Mouse (Mus musculus) embryo, embryonic 10.5 days (tissue): ENCODE data around the gene Akap11.

Experiments used
- DNase-seq: peaks from one replicate; pipeline ENCODE4 v3.0.0-alpha.2; 2015; ENCODE audit warnings: low spot score

The Akap11 gene

DNA sequence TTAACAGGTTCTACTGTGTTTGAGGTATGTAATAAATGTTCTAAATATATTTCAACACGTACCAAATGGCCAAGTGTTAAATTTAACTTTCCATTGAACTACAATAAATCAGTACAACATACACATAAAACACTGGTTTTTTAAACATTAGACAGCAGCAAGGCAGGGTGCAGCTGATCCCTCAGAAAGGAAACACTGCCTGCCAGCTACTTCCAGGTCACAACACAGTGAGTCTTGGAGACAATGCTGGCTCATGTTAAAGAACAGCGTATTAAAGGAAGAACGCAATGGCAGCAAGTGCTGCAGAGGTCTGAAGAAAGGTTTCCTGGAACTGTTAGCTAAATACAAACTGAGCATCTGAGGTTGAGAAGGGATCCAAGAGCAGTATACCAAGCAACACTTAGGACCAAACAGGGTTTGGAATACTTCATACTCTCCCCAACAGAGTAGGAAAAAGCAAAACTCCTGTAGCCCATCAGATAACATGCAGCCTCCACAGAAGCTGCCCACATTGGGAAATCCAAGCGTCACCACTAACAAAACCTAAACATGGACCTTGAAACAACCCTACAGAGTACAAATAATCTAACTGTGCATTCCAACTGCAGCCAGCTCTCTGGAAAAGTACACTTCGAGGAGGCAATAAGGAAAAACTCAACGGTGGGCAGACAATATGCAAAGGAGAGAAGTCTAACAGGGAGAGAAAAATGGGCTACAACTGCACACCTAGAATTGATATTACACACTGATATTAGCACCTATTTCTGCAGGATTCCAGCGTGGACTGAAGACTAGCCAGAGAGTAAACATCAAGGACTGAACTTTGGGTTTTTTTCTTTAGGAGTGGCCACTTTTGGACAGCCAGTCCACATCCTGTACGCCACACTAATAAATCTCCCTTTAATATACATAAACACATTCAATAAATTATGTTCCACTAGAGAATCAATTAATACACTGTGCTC, 7.9 kb downstream of the Akap11 start:
- no peak for DNase-seq

DNA sequence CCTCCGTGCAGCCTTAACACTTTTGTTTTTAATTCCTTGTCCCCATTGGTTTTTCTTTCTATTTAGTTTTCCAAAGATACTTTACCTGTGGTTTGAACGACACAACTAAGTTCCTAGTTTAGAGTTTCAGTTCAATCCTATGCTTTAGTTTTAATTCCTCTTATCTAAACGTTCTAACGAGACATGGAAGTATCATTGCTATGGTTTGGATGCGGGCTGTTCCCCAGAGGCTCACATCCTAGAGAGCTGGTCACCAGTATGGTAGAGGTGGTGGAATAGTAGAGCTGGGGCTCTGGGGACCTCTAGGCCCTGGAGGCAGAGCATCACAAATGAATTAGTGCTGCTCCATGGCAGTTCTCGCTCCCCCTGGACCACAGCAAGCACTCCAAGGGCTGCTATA, 9.7 kb downstream of the Akap11 start:
- DNase-seq: no peak

DNA sequence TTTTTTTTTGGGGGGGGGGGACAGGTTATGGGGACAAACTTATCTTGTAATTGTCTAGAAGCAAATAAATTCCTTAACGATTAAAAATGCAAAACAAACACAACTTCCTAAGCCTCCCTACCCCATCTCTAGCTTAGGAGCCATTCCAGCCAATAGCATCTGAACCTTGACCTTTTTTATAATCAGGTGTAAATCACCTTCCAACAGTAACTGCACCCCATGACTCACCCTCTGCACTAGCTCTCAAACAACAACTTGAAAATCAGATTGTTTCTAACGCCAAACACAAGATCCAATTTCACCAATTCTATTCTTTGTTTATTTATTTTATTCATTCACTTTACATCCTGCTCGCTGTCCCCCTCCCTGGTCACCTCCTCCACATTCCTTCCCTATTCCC, 10.1 kb downstream of the Akap11 start:
- DNase-seq: no peak

DNA sequence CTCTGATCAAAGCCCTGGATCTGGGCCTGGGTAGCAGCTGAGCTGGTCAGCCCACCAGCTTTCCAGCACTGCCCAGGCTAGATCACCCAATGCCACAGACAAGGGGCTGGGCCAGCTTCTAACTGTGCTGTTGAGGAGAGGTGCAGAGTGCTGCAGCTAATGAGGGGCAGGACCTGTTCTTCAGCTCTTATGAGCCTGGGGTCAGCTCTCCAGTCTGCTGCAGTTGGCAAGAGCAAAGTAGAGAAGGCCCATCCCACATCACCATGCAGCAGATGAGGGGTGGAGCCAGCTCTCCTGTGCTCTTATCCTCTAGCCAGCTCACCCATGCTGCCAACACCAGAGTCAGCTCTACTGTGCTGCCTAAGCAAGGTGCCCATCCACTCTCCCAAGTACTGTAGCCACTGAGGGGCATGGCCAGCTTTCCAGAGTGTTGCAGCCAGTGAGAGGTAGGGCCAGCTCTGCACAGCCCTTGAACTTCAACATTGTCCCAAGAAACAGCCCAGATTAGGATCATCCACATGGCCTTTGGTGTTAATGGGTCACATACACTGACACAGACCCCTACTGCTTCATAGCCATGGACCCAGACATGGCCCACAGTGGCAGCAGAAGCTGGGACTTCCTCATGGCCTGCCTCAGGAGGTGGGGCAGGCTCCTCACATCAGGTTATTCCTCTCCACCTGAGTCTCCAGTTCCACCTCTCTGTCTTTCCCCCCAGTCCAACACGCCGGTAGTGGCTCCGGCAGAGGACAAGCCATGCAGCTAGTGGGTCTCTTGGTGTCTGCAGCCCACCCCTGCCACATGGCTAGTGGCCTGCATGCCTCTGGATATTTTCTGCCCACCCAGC, 10.8 kb downstream of the Akap11 start:
- DNase-seq: no peak

DNA sequence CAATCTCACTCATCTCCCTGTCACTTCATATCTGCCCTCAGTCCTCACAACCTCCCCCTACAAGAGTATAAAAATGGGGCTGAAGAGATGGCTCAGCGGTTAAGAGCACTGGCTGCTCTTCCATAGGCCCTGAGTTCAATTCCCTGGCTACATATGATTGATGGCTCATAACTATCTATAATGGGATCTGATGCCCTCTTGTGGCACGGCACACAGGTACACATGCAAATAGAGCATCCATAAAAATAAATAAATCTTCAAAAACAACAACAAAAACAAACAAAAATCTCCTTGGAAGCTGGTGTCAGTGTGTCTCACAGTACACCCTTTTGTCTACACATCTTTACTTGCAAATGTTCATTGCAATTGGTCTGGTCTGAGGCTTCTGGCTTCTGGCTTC, 11.5 kb downstream of the Akap11 start:
- no peak for DNase-seq

DNA sequence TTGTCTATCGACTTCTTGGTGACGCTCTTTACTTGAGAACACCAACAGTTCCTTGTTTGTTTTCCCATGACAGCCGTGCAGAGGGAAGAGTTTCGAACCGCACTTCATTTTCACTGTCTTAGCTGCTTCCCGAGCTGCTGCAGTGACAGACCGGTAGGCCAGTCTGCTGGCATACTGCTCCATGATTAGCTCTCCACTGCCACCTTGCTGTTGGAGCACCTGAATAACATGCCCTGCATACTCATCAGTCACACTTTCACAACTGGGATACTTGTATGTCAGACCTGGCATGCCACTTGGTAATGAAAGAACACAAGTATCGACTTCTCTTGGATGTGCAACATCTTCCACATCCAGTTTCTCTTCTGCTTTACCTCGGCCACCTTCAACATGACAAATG, 25.9 kb downstream of the Akap11 start:
- no peak for DNase-seq

DNA sequence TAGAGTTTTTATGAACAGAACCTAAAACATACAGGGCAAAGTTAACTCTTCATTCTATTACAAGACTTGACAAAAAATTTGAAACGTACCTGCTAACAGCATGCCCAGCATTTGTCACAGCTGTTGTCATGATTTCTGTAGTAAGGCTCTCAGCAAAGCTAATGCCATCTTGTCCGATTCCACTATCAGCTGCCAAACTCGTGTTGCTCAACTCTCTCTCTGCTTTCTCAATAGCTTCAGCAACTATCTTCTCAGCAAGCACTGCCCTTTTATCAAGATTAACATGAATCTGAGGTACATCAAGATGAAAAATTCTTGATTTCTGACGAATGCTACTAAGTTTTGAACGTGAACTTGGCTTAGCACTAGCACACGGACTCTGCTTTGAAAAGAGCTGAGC, 26.8 kb downstream of the Akap11 start:
- no peak for DNase-seq

DNA sequence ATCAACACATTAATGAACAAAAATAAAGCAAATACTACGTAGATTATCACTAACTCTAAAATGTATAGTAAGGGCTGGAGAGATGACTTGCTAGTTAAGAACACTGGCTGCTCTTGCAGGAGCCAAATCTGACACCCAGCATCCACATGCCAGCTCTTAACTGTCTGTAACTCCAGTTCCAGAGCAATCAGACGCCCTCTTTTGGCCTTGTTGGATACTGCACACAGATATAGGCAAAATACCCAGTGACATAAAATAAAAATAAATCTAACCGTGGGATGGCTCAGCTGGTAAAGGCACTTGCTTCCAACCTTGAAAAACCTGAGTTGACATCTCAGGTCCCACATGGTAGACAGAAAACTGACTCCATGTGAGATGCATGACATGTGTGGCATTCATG, 36.0 kb downstream of the Akap11 start:
- peak; percentile 18 for DNase-seq

DNA sequence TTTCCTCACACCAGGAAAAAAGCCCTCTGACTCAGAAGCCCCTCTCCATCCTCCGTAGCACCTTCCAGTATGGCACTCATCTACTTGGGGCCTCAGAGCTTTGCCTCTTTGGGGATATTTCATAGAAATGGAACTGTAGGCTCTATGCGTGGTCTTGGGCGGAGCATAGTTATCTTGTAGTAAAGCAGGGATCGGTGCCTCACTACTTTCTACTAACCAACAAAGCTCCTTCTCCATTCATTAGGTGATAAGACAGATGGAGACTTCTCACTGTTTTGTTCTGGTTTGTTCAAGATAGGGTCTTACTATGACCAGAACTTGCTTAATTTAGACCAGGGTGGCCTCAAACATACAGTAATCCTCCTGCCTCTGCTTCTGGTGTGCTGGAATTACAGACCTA, 39.9 kb downstream of the Akap11 start:
- DNase-seq: no peak

DNA sequence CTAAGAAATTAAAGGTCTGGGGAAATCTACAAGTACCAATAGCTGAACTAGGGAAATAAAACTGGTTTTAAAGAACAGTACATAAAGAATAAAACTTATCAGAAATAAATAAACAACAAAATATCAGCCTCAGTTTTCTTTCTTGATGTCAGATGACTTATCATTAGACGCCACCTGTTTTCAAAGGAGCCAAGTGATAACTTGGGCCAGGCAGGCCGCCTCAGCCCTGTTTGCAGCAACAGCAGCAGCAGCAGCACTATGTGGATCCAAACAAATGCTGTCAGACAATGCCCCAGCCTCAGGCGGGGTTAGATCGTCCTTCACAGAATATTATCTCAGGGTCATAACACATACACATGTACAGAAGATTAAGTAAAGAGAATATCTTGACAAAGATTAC, 41.4 kb downstream of the Akap11 start:
- DNase-seq: no peak

DNA sequence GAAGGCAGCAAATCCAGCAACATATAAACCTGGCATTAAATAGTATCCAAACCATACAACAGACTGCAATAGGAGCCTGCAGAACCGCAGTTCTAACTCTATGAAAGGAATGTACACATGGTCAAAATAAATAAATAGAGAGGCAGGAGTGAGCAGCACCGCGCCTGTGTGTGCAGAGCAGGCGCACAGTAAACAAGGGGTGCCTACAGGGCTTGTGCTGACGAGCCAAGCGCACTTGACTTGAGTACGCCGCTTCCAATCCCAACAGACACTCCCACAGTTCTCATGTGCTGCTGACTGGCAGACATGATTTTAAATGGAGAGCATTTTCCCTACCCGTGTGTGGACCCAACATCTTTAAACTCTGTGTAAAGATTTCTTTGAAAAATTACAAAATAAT, 44.0 kb downstream of the Akap11 start:
- DNase-seq: no peak

DNA sequence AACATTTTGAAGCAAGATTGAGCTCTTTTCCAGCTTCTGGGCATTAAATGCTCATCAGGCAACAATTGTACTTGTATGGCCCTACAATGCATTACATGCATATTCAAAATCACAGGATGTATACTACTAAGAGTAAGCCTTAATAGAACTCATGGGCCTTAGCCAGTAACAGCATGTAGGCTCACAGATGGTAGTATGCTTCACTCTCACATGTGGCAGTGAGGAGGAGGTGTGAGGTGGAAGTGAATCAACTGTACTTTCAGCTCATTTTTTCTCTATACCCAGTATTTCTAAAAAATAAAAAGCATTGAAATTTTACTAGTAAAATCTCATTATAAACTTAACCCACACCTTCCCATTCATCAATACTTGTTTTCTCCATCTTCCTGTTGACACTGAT, 45.2 kb downstream of the Akap11 start:
- DNase-seq: no peak

DNA sequence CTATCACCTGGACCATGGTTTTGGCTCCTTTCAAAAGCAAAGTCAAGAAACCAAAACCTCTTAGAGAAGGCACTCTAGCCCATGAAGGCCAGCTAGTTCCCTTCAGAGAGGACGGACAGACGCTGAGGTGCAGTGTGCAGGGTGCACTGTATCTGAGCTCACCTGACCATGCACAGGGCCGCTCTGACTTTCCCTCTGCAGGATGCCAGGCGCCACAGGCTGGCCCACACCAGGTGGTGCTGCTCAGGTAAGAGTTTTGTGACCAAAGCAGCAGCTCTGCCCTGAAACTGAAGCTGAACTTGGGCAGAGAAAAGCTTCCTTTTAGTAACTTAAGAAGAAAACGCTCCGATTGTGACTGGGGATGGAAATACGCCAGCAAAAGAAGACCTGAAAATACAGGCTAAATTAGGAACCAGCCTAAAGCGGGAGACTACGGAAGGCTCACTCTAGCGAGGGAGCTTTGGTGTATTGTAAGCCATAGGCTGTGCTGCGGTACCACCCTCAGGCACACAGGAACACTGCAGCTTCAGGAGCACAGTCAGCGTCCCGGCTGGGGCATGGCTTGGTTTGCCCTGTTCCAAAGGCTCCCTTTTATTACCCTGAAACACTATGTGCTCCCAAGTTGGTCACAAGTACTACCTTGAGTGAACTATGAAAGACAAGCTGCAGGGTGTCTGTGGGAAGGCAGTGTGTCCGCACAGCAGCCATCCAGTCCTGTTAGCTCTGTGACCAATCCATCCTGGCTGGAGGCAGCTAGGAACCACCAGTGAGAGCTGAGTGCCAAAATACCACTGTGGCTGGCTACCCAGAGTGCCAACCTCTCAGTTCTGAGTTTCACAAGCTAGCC, 54.0 kb downstream of the Akap11 start:
- DNase-seq: peak; percentile 75

DNA sequence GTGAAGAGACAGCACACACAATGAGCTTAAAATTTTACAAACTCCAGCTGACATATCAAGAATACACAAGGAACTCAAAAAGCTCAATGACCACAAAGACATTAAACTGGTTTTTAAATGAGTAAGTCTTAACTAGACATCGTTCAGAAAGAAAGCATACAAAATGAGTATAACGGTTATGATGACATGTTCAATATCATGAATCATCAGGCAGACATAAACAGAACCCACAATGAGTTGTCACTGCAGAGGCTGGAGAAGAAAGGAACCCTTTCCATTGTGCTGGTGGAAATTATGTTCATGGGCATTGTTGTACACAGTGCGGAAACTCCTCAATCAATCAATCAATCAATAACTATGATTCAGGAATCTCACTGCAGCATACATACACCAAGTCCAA, 62.5 kb downstream of the Akap11 start:
- DNase-seq: no peak

DNA sequence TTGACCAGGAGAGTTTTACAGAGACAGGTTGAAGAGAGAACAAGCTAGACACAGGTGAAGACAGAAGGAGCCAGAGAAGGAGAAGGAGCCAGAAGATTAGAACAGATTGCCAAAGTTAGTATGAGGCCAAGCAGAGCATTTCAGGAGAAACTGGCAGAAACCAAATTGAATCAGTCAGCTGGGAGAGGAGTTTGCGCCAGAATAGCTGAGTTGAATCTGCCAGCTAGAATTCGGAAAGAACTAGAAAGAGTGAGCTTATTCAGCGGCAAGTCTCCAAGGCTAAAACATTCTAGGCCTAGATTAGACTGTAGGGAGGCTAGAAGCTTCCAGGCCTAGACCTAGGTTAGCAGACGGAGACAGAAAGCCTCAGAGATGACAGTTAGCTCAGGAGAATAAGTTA, 65.9 kb downstream of the Akap11 start:
- DNase-seq: no peak

DNA sequence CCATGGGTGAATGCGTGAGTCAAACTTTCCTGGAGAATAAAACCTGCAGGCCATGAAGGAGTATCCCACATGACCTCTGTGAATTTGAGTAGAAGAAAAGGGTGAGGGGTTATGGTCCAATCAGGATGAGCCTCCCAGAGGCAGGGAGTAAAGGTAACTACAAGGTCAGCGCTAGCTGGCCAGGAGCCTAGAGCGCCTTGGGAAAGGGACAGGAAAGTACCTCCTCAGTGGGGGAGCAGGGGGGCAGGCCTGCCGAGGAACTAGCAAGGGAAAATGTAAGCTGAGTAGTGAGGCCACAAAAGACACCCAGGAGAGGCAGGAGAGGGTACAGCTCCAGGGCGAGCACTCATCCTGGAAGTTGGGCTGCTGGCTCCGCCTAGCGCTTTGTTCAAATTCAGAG, 67.6 kb downstream of the Akap11 start:
- no peak for DNase-seq

DNA sequence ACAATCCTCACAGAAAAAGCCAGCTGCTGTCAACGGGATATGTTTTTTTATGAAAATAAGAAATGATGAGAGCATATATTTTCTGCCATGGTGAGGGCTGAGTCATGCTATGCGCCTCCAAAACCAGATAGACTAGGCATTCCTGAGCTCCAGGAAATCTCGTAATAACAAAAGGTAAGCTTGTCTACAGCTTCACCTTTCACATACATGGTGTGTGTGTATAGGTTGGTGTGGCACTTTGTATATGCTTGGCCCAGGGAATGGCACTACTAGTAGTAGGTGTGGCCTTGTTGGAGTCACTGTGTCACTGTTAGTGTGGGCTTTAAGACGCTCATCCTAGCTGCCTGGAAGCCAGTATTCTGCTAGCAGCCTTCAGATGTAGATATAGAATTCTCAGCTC, 68.6 kb downstream of the Akap11 start:
- no peak for DNase-seq

DNA sequence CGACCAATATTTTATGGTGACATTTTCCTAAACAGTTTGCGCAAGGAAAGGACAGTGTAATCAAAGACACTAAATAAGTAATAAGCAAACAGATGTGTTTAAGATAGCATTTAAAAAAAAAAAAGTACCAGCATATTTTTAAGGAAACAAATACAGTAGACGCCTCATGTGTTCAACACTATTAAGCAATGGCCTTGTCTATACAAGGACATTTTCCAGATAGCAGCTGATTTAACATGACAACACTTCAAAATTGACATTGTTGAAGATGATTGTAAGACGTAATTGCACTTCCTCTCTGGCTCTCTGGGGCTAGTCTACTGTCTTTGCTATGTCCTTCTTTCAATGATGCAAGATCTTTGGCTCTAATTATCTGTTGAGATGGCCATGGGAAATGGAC, 72.3 kb downstream of the Akap11 start:
- DNase-seq: no peak

DNA sequence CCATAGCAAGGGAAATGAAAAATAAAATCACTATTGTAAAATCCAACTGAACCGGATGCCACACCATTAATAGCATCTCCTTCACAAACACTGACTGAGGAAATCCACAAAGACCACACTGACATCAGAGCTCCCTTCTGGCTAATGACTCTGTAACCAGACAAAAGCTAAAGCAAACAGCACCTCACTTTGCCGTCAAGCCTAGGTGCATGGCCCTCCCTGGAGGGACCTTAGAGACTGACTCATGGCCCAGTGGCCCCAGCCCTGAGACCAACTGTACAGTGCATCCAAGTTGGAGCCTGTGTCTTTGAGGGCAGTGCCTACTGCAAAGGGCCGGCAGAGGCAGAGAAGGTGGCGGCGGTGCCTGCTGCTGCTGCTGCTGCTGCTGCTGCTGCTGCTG, 77.5 kb downstream of the Akap11 start:
- DNase-seq: no peak

DNA sequence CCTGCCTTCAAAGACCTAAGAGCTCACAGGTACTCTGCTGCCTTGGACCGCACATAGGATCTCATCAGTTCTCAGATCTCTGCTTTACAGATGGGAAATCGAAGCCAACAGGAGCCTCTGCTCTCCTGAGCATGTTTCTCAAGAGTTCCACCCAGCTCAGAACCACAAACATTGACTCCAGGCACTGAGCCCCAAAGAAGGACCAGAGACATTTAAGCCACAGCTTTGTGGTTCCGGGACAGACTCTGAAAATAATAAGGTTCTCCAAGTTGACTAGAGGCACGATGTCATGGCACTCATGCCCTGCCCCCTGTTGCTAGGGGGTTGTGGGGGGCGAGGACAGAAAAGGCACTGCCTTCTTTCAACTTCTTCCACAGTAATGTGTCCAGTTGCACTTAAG, 77.9 kb downstream of the Akap11 start:
- DNase-seq: no peak

DNA sequence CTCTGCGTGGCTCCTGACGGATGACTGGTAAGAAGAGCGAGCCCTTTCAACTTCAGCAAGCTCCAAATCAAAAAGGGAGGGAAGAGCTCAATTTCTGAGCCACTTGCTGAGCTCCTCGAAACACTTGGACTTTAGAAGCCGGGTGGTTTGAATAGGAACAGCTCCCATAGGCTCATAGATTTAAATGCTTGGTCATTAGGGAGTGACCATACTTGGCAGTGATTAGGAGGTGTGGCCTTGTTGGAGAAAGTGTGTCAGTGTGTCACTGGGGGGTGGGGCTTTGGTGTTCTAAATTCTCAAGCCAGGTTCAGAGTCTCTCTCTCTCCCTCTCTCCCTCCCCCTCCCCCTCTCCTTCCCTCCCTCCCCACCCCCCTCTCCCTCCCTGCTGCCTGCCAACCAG, 81.6 kb downstream of the Akap11 start:
- no peak for DNase-seq

DNA sequence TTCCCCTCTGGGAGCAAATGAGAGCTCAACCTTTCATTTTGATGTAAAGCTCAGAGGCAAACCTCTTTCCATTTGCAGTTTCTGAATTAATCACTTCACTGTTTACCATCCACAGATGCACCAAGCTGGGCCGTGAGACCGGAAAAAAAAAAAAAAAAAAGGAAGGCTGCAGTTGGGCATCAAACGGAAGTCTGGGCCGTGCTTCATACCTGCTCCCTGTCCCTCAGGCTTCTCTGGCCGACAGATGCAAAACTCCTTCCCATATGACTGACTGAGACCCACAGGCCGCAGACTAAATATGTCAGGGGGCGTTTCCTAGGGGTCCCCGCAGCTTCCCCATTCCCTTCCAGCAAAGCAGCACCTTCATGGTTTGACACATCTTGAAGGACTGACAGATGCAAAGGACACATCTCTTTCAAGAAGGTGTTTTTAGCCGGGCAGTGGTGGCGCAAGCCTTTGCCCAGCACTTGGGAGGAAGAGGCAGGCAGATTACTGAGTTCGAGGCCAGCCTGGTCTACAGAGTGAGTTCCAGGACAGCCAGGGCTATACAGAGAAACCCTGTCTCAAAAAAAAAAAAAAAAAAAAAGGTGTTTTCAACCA, 87.7 kb downstream of the Akap11 start:
- DNase-seq: no peak
